Mouse (Mus musculus) gastrocnemius, postnatal 10 days (tissue): Measurements from ENCODE around the gene Agps. TPM values are rescaled to one million over a fixed set of nuclear protein-coding genes. Genes with fewer than 3 reads are reported as not detected.

Source experiments
- total RNA-seq, 2 experiments: library from RNA; stranded (reverse); gene quantifications; 2 replicates each; pipeline ENCODE4 v1.2.3; 2021

The Agps gene
- total RNA-seq, 2 experiments from 2014 or later: 27.5 to 30.3 TPM

Other genes with a start within 250 kb of the Agps start
- 100 to 1,000 TPM; 280 to 305 TPM for gene Hnrnpa3, start 172.9 kb upstream of the Agps start, total RNA-seq
- gene Nfe2l2, start 127.5 kb upstream of the Agps start, total RNA-seq: 10 to 100 TPM; 28.4 to 33.3 TPM
- 1 to 10 TPM; 5.0 TPM for gene Ttc30b, start 106.4 kb downstream of the Agps start, total RNA-seq
- gene Ttc30a2, start 146.0 kb downstream of the Agps start, total RNA-seq: under 1 TPM in 1 of 2 experiments, not detected in 1; 0.45 TPM
- gene Ttc30a1, start 149.8 kb downstream of the Agps start, total RNA-seq: 1 to 10 TPM; 1.4 to 1.5 TPM